Mouse (Mus musculus): ENCODE data around the gene Zfp184. TPM values are rescaled to one million over a fixed set of nuclear protein-coding genes. Genes with fewer than 3 reads are reported as not detected.

Zfp184 gene
- polyA plus RNA-seq, 1 experiment from 2014 or later, result 25.9 TPM

GRCm38 (mm10) chr13:21984486-21984885 is 39.6 kb downstream of the Zfp184 start:
- DNase-seq (ENCODE audit: low spot score), result no peak
- Histone ChIP-seq H3K27ac (ENCODE audit: low read depth, low read length) (no peak overlapping the region), H3K4me1 (replicated peaks; ENCODE audit: control insufficient read depth, insufficient read depth, low read length) (peaks cover 4% of the 10 kb centered on the region), H3K4me2 (ENCODE audit: low read depth, low read length, severe bottlenecking) (no peak overlapping the region), H3K9me3 (ENCODE audit: control insufficient read depth, low read length) (no peaks in the 10 kb centered on the region), H3K4me3 (ENCODE audit: low read depth, low read length) (no peak overlapping the region), H3K9ac (ENCODE audit: low read length) (no peak overlapping the region), H3K36me3 (ENCODE audit: control insufficient read depth, insufficient read depth, low read length) (no peaks in the 10 kb centered on the region), H3K27me3 (ENCODE audit: control insufficient read depth, insufficient read depth, low read length) (peaks cover 25% of the 10 kb centered on the region)
- WGBS, result 88% methylated on average over 2 of the region's 2 CpGs
- no peak for ATAC-seq (replicated peaks; ENCODE audit: low FRiP score)

GRCm38 (mm10) chr13:21992550-21992949 is 47.7 kb downstream of the Zfp184 start:
- Histone ChIP-seq H3K4me3 (ENCODE audit: low read depth, low read length) (no peak overlapping the region), H3K4me2 (ENCODE audit: low read depth, low read length, severe bottlenecking) (no peak overlapping the region), H3K27ac (ENCODE audit: low read depth, low read length) (no peak overlapping the region), H3K36me3 (ENCODE audit: control insufficient read depth, insufficient read depth, low read length) (no peaks in the 10 kb centered on the region), H3K9ac (ENCODE audit: low read length) (no peak overlapping the region), H3K27me3 (ENCODE audit: control insufficient read depth, insufficient read depth, low read length) (peaks cover 16% of the 10 kb centered on the region), H3K9me3 (ENCODE audit: control insufficient read depth, low read length) (no peaks in the 10 kb centered on the region), H3K4me1 (replicated peaks; ENCODE audit: control insufficient read depth, insufficient read depth, low read length) (no peaks in the 10 kb centered on the region; the same call in 1 of the 2 replicates)
- WGBS, result 79% methylated on average over 5 of the region's 5 CpGs
- no peak for DNase-seq (ENCODE audit: low spot score)
- ATAC-seq (replicated peaks; ENCODE audit: low FRiP score), result no peak

DNA sequence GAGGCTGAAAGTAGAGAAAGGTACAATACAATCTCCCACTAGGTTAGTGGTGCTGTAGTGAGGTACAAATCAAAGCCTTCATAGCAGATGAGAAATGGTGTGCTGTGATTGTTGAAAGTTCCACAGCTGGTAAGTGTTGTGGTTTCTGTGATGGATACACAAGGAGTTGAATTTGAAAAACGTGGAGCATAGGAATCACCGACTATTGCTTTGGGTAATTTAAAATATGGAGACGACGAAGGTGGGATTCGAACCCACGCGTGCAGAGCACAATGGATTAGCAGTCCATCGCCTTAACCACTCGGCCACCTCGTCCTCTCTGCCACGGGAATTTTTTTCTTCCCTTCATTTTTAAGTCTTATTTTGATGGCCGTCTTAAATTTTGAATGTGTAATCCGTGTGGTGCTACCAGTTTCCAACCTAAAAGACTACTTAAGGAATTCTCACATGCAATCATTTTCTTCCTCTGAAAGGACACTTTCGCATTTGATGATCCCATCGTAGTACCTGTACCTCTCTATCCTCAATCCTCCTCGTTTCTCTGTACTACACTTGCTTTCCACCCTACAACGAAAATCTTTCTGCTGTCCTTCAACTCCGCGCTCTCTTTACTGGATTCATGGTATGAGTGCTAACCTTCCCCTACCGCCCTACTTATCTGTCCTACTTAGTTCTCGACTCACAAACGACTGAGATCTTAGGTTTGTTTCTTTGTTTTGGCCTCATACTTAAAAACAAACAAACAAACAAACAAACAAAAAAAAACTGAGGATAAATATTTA is 49.3 kb downstream of the Zfp184 start:
- H3K4me2 ChIP-seq (ENCODE audit: low read depth, low read length, severe bottlenecking), result peak overlapping the region; percentile 16; the same call in 1 of the 2 replicates
- ATAC-seq (replicated peaks; ENCODE audit: low FRiP score), result 0 out of 2 replicates have a peak, but pooled peaks have one; percentile 52
- WGBS, result under 1% methylated on average over 22 of the region's 22 CpGs

DNA sequence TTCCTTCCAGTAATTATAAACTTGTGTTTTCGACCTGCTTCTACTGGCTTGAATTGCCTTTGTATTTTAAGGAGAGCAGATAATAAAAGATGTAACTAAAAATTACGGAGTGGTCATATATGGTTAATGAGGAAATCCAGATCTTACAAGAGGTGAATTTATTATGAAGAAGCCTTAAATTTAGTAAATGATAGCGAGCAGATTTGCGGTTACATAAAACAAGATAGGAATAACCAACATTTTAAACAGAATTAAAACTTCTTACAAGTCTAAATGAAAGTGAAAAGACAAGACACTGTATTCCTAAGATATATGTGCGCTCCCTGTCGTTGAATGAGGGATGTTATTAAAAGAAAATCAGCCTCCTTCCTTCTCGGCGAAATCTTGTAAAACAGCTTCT is 50.0 kb downstream of the Zfp184 start:
- peak overlapping the region; percentile 65 for H3K4me2 ChIP-seq (ENCODE audit: low read depth, low read length, severe bottlenecking)
- peak overlapping the region; percentile 39 for H3K4me3 ChIP-seq (ENCODE audit: low read depth, low read length)
- no peaks in the 10 kb centered on the region for H3K9me3 ChIP-seq (ENCODE audit: control insufficient read depth, low read length)
- peak overlapping the region; percentile 35 for H3K9ac ChIP-seq (ENCODE audit: low read length)
- no peaks in the 10 kb centered on the region for H3K36me3 ChIP-seq (ENCODE audit: control insufficient read depth, insufficient read depth, low read length)
- H3K4me1 ChIP-seq (replicated peaks; ENCODE audit: control insufficient read depth, insufficient read depth, low read length), result no peaks in the 10 kb centered on the region; the same call in 1 of the 2 replicates
- ATAC-seq (replicated peaks; ENCODE audit: low FRiP score), result no peak
- no peak for DNase-seq (ENCODE audit: low spot score)
- WGBS, result 5% methylated on average over 8 of the region's 8 CpGs
- H3K27me3 ChIP-seq (ENCODE audit: control insufficient read depth, insufficient read depth, low read length), result peaks cover 38% of the 10 kb centered on the region
- no peak overlapping the region for H3K27ac ChIP-seq (ENCODE audit: low read depth, low read length)

More for the DNA sequence above, 49.3 kb downstream of the Zfp184 start:
- Histone ChIP-seq H3K36me3 (ENCODE audit: control insufficient read depth, insufficient read depth, low read length) (no peaks in the 10 kb centered on the region), H3K4me3 (ENCODE audit: low read depth, low read length) (no peak overlapping the region), H3K4me1 (replicated peaks; ENCODE audit: control insufficient read depth, insufficient read depth, low read length) (no peaks in the 10 kb centered on the region; the same call in 1 of the 2 replicates), H3K27me3 (ENCODE audit: control insufficient read depth, insufficient read depth, low read length) (peaks cover 31% of the 10 kb centered on the region), H3K9me3 (ENCODE audit: control insufficient read depth, low read length) (no peaks in the 10 kb centered on the region), H3K9ac (ENCODE audit: low read length) (no peak overlapping the region), H3K27ac (ENCODE audit: low read depth, low read length) (no peak overlapping the region)
- peak; percentile 76 for DNase-seq (ENCODE audit: low spot score)

- Histone ChIP-seq H3K9ac (ENCODE audit: low read length) (peak overlapping the region; percentile 35), H3K36me3 (ENCODE audit: control insufficient read depth, insufficient read depth, low read length) (no peaks in the 10 kb centered on the region), H3K4me3 (ENCODE audit: low read depth, low read length) (peak overlapping the region; percentile 39), H3K4me2 (ENCODE audit: low read depth, low read length, severe bottlenecking) (peak overlapping the region; percentile 65), H3K9me3 (ENCODE audit: control insufficient read depth, low read length) (no peaks in the 10 kb centered on the region), H3K4me1 (replicated peaks; ENCODE audit: control insufficient read depth, insufficient read depth, low read length) (no peaks in the 10 kb centered on the region; the same call in 1 of the 2 replicates), H3K27ac (ENCODE audit: low read depth, low read length) (no peak overlapping the region), H3K27me3 (ENCODE audit: control insufficient read depth, insufficient read depth, low read length) (peaks cover 42% of the 10 kb centered on the region)
- DNase-seq (ENCODE audit: low spot score) (peak; percentile 71), ATAC-seq (replicated peaks; ENCODE audit: low FRiP score) (peak; percentile 61)
- WGBS, result 2% methylated on average over 21 of the region's 21 CpGs
These were observed 50.5 kb downstream of the Zfp184 start for GRCm38 (mm10) chr13:21995331-21995914.

DNA sequence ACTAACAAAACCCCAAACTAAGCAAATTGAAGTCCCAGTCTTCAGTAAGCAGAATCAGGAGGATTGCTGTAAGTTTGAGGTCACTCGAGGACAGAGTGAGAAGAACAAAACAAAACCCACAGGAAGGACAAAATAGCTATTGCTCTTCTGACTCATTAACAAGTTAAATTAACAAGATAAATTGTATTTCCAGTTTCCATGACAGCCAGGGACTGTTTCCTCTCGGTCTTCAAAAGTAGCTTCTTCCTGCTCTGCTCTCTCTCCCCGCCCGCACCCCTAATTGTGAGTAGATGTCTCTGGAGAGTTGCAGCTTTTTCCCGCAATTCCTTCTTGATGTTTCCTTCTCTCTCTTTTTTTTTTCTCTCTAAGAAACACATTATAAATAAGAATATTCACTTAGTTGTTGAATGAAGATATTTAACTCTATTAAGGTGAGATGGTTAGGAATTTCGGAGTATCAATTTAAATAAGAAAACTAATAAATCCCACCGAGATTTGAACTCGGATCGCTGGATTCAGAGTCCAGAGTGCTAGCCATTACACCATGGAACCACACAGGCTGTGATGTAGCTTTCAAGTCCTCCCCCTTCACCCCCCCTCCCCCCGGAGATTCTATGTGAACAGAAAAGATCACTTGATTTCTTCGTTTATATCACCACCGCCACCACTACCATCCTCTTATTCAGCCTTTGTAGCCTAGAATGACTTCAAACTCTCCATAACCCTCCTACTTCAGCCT is 51.4 kb downstream of the Zfp184 start:
- H3K36me3 ChIP-seq (ENCODE audit: control insufficient read depth, insufficient read depth, low read length), result no peaks in the 10 kb centered on the region
- no peak overlapping the region for H3K9ac ChIP-seq (ENCODE audit: low read length)
- H3K4me3 ChIP-seq (ENCODE audit: low read depth, low read length), result peak overlapping the region; percentile 39
- H3K27ac ChIP-seq (ENCODE audit: low read depth, low read length), result no peak overlapping the region
- H3K27me3 ChIP-seq (ENCODE audit: control insufficient read depth, insufficient read depth, low read length), result peaks cover 50% of the 10 kb centered on the region
- ATAC-seq (replicated peaks; ENCODE audit: low FRiP score) (0 out of 2 replicates have a peak, but pooled peaks have one; percentile 60), DNase-seq (ENCODE audit: low spot score) (peak; percentile 80)
- no peaks in the 10 kb centered on the region; the same call in 1 of the 2 replicates for H3K4me1 ChIP-seq (replicated peaks; ENCODE audit: control insufficient read depth, insufficient read depth, low read length)
- H3K4me2 ChIP-seq (ENCODE audit: low read depth, low read length, severe bottlenecking), result peak overlapping the region; percentile 65
- H3K9me3 ChIP-seq (ENCODE audit: control insufficient read depth, low read length), result no peaks in the 10 kb centered on the region
- whole genome bisulfite sequencing, result 3% methylated on average over 12 of the region's 12 CpGs

- no peaks in the 10 kb centered on the region for H3K9me3 ChIP-seq (ENCODE audit: control insufficient read depth, low read length)
- no peak overlapping the region for H3K9ac ChIP-seq (ENCODE audit: low read length)
- H3K4me2 ChIP-seq (ENCODE audit: low read depth, low read length, severe bottlenecking), result peak overlapping the region; percentile 45
- H3K27ac ChIP-seq (ENCODE audit: low read depth, low read length), result no peak overlapping the region
- H3K4me3 ChIP-seq (ENCODE audit: low read depth, low read length), result peak overlapping the region; percentile 39
- H3K27me3 ChIP-seq (ENCODE audit: control insufficient read depth, insufficient read depth, low read length), result peaks cover 55% of the 10 kb centered on the region
- no peak for ATAC-seq (replicated peaks; ENCODE audit: low FRiP score)
- no peaks in the 10 kb centered on the region; the same call in 1 of the 2 replicates for H3K4me1 ChIP-seq (replicated peaks; ENCODE audit: control insufficient read depth, insufficient read depth, low read length)
- H3K36me3 ChIP-seq (ENCODE audit: control insufficient read depth, insufficient read depth, low read length), result no peaks in the 10 kb centered on the region
- no peak for DNase-seq (ENCODE audit: low spot score)
- WGBS, result under 1% methylated on average over 13 of the region's 13 CpGs
These were observed 51.9 kb downstream of the Zfp184 start for GRCm38 (mm10) chr13:21996840-21997185.

DNA sequence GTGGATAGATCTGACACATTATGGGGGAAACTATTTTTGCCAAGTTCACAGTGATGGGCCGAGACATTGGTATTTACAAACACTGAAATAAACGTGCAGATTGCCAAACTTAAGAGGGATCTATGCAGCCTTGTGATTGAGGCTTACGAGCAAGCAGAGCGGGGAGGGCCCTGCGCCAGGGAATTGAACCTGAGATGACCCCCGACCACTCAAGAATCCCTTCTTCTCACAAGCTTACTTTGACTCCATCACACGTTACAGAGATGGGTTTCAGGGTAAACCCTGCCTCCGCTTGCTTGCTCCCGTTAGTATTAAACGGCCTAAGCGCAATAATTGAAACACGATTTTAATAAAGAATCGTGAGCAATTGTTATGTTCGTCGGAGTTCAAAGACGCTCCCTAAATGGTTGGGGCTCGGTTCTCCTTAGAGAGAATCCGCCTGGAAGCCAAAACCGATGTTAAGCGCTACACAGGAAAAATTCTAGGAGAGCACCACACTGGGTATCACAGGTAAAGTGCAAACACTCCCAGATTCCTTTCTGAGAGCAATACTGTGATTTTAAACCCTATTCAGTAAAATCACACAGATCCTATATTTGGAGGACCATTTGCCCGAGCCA is 52.4 kb downstream of the Zfp184 start:
- peak overlapping the region; percentile 39 for H3K4me3 ChIP-seq (ENCODE audit: low read depth, low read length)
- no peaks in the 10 kb centered on the region for H3K9me3 ChIP-seq (ENCODE audit: control insufficient read depth, low read length)
- no peak for DNase-seq (ENCODE audit: low spot score)
- H3K36me3 ChIP-seq (ENCODE audit: control insufficient read depth, insufficient read depth, low read length), result no peaks in the 10 kb centered on the region
- H3K4me1 ChIP-seq (replicated peaks; ENCODE audit: control insufficient read depth, insufficient read depth, low read length), result no peaks in the 10 kb centered on the region; the same call in 1 of the 2 replicates
- no peak for ATAC-seq (replicated peaks; ENCODE audit: low FRiP score)
- H3K4me2 ChIP-seq (ENCODE audit: low read depth, low read length, severe bottlenecking), result peak overlapping the region; percentile 45
- 1% methylated on average over 21 of the region's 21 CpGs for WGBS
- H3K27ac ChIP-seq (ENCODE audit: low read depth, low read length), result no peak overlapping the region
- no peak overlapping the region for H3K9ac ChIP-seq (ENCODE audit: low read length)
- H3K27me3 ChIP-seq (ENCODE audit: control insufficient read depth, insufficient read depth, low read length), result peaks cover 60% of the 10 kb centered on the region
